Mouse (Mus musculus): ENCODE data around the gene Tfb1m.

Gene Tfb1m

DNA sequence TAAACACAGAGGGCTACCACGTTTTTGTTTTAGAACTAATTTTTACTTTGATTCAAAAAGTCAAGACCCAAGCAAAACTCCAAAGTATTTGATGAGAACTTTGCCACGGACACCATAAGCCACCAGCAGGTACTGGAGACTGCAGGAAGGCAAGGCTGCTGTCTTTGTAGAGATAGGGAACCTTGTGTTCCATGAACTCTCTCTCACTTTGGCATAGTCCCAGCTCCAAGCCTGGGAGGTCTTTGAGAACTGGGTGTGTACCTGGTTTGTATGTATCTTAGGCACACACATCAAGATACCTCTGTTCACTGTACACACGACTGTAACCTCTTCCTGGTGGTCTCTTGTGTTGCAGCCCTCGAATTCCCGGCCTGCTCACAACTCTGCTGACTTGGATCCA, 43.3 kb downstream of the Tfb1m start:
- no peak for DNase-seq (ENCODE audit: low spot score)

DNA sequence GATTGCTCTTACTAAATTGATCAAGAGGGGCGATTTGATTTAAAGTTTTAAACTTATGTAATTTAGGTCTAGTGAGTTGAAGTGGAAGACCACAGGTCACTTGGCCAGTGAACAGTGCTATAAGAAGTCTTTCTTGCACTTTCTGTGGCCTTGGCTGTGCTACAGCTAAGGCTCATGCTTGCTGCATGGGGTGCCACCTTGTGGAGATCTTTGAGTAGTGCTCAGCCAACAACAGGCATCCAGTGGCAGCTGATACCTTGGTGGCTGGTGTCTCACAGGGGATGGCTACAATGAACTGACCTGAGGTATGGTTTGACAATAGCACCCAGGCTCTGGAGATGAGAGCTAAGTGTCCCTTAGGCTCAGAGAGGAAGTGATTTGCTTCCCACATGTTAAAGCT, 47.7 kb downstream of the Tfb1m start:
- DNase-seq (ENCODE audit: low spot score) = peak; percentile 38

DNA sequence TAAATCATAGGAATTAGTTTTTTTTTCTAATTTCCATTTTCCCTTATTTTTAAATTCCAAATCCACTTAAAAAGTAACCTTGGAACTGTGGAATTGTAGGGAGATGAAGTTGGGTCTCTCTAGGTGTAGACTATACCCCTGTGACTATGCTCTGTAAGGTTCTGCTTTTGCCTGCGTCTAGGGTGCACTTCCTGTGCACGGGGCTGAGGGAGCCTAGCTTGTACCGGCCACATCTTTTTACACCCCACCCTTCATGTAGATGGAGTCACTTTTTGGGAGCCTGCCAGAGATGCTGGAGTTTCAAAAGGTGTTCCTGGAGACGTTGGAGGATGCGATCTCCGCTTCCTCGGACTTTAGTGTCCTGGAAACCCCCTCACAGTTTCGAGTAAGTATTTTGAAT, 51.1 kb downstream of the Tfb1m start:
- no peak for DNase-seq (ENCODE audit: low spot score)

DNA sequence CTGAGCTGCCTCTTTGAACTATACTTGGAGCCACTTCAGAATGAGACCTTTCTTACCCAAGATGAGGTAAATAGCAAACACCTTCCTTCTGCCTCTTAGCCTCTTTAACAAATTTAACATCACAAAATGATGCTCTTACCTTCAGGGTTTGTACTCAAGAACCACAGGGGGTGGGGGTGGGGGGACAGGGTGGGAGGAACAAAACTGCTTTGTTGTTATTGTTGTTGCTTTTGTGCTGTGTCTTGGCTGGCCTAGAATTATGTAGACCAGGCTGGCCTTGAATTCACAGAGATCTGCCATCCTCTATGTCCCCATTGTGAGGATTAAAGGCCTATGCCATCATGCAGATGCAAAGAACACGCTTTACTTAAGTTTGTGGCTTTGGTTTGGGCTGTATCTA, 51.9 kb downstream of the Tfb1m start:
- no peak for DNase-seq (ENCODE audit: low spot score)

DNA sequence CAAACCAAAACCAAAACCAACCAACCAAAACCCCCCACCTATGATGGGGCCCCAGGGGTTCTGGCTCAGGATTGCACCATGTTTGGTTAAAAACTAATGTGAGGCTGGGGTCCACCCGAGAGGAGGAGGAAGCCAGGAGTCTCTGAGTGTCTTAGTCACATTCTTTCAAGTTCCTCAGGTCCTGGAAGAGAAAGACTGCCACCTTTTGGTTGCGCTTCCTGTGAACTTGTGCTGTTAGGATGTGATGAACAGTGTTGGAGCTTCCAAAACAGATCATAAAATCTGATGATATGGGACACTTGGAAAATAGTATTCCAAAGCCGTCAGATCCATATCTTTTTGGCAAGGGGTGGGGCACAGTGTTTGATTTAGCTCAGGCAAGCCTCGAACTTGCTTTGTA, 56.6 kb downstream of the Tfb1m start:
- no peak for DNase-seq (ENCODE audit: low spot score)

DNA sequence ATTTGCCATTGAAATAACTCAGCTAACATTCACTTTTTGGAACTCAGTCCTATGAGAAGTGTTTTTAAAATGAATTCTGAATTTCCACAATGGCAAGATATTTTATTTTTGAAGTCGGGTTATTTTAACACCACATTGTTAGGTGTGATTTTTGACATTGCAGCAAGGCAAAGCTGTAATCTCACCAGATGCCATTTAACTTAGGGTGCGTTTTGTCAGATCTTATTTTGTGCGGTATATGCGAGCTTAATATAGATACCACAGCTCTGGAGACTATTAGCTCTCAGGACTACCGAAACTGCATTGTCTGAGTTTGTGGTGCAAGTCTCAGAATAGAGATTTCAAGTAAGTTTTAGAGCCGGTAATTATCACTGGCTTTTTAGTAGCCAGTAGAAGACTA, 57.5 kb downstream of the Tfb1m start:
- DNase-seq (ENCODE audit: low spot score) = no peak

DNA sequence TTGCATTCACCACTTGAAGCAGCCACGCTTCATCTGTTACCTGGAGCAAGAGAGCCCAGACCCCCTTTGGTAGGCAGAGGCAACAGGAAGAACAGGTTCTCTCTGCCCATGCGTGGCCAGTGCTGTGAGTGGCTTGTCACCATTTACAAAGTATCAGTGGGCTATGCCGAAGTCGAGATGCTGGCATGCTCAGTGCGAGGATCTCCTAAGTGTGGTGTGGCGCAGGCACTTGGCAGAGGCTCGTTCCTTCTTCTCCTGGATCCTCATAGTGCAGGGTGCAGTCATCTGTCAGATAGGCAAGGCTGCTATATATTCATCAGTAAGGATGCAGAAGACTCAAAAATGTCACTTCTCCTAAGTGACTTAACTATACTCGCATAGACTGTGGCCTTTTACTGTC, 58.1 kb downstream of the Tfb1m start:
- no peak for DNase-seq (ENCODE audit: low spot score)

DNA sequence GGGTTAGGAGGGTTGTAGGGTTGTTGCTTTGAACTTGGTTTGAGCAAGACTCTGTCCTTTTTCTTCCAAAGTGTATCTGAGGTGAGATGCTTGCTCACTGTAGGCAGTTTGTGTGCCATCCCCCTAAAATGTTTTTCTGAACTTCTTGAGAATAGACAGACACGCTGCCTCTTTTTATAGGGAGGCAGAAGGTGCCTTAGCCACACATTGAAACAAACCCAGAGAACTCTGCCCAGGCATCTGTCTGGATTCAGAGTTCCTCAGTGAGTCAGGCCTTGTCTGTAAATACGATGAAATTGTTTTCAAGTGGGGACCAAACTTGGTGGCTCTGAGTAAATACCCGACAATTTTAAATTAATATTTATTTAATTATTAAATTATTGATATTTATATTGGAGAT, 59.0 kb downstream of the Tfb1m start:
- no peak for DNase-seq (ENCODE audit: low spot score)

DNA sequence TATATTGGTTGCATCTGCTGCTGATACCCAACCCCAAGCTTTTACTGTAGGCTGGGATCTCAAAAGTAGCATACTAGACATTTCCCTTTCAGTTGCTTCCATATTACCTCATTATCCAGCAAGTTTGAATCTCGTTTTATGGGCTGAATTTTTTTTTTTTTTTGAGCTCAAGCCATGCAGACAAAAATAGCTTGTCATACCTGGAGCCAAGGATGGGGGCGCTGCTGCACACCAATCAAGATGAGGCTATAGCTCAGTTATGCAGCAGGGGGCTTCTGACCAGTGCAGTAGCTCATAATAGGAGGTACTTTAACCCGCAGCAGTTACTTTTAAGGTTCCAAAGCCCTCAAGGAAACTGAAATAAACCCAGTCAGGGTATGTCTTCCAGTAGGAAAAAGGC, 59.5 kb downstream of the Tfb1m start:
- DNase-seq (ENCODE audit: low spot score) = no peak

DNA sequence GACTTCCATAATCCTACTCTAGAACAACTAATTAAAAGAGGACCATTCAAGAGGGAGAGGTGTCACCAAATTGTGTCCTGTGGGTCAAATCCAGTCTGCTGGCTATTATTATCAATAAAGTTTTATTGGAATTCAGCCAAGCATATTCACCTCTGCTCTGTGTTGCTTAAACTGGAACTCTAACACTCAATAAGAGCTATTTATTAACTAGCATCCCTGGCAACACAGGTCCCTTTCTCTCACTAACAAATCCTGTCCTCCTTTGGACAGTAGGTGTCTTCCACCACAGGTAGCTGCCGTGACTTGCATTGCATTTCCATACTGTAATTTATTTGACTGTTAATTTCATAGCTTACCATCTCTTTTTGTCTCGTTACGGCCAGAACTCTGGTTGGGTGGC, 61.5 kb downstream of the Tfb1m start:
- no peak for DNase-seq (ENCODE audit: low spot score)

DNA sequence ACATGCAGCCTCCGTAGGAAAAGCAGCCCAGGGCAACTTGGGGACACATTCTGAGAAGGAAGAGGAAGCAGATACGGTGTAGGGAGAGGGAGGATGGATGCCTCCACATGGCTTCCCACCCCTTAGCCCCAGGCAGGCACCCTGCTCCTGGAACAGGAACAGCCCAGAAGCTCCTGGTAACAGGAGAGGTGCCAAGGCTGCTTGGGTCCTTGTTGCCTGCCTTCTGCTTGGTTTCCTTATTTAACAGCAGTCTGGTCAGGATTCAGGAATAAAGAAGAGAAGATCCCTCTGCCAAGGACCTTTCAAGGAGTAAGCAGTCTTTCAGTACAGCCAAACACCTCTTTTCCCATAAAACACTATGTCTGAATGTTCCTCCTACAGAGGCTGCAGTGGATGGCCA, 62.0 kb downstream of the Tfb1m start:
- no peak for DNase-seq (ENCODE audit: low spot score)

DNA sequence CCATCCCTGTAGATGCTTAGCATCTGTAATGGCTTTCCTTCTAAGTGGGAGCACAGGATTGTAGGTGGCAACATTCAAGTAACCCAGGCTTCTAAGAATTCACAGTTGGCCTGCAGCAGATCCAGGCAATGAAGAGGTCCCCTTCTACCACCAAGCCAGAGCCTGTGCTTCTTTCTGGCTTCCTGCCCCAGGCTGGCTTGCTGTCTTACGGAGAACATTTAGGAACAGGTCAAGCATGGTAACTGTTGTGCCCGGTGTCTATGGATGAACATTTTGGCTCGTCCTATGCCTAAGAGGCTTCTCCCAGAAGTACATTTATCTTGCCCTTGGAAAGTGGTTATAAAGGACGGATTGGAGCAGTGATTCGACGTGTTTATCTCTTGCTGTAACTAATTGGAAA, 65.9 kb downstream of the Tfb1m start:
- DNase-seq (ENCODE audit: low spot score) = no peak

DNA sequence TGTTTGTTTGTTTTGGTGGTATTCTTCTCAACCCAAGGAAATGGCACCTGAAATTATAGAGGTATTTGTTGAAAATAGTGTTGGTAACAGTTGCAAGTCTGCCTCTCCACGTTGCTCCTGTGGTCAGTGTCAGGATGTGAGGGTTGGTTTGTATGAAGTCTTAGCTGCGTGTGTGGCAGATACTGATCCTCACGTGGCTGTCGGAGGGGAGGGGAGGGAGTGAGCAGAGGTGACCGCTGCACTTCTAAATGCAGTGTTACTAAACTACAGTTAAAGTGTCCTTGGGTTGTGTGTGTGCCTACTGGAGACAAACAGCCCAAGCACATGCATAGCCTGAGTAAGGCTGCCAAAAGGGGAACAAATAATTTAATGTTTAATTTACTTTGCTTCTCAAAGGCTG, 66.5 kb downstream of the Tfb1m start:
- no peak for DNase-seq (ENCODE audit: low spot score)

DNA sequence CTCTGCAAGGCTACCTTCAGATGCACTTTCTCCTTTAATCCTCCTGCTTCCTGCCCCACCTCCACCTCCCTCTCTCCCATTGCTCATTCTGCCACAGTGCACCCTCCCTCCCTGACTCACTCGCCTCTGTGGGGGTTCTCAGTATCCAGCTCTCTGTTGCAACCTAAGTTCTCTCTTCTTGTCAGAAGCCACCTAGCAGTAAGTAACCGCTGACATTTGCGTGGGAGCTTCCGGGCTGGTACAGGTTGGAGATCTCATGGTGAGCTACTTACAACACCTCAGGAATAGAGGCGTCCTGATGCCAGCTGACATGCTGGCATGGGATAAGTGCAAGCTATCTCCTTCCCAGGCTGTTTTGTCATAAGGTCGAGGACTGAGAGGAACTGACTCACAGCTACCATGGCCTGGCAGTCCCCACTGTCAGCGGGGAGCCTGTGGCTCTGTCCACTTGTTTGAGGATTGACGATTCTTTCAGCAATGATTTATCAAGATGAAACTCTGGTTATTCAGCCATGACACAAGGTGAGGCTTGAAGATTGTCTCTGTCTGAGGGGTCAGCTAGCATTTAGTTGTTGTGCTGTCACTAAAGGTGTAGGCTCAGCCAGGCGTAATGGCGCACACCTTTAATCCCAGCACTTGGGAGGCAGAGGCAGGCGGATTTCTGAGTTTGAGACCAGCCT, 67.2 kb downstream of the Tfb1m start:
- DNase-seq (ENCODE audit: low spot score) = no peak

DNA sequence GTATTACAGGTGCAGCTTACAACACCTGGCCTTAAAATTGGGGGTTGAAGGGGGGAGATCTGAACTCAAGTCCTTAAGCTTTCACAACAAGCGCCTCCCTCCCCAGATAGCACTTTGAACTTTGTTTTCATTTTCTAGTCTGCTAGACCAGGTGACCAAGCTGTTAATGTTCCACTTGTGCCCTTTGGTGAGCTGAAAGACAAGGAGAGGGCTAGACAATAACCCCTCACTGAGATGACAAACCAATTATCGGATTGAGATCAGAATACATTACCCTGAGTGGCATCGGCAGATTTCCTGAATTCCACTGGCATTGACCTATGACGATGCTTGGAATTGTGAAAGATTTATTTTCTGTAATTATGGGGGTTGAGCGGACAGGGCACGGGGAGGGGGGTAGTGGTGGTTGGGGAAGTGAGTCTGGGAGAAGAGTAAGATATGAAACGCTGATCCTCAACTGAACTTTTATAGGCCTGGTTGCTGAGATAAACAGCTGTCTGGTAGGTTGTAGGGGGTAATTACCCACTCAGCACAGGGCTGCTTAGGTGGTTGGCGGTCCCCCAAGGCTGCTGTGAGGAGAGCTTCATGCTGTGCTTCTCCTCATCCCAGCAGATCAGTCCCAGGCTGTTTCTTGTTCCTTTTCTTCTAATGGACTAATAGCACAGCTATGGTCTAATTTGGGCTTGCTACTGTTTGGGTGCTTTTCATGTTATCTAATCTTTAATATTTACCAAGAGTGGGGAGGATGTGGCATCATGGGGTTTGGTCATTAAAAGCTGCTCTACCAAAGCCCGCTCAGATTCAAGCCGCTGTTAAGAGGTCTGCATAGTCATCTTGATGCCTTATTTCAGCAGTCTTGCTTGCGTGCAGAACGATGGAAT, 69.6 kb downstream of the Tfb1m start:
- no peak for DNase-seq (ENCODE audit: low spot score)

DNA sequence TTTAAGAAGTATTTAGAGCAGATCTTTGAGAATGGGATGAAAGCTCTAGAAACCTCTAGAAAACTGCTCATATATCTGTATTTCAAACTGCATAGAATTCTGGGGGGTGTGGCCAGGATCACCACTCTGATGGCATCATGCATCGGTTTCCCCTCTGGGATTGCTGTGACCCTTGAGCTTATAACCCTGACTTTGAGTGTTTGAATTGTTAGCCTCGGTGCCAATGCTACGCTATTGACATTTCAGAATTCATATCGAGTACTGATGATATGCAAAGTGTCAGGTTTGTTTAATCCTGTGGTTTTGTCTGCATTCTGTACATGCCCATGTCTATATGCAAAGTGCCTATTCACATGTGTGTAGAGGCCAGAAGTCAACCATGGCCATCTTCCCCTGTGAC, 70.4 kb downstream of the Tfb1m start:
- no peak for DNase-seq (ENCODE audit: low spot score)

DNA sequence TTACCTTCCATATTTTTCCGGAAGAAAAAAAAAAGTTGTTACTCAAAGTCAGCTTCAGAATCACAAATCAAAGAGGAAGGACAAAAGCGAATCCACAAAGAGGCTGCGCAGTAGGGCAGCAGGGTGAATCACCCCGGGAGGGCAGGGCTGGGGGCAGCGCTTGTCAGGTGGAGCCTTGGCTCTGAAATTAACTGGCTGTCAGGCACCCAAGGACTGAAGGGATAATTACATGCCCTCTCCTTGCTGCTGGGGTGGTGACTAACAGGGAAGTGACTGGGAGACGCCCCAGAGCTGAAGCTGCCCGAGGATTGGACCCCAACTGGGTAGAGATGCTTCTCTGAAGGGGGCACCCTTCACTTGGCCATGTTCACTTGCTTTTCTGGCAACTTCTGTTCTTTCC, 71.7 kb downstream of the Tfb1m start:
- DNase-seq (ENCODE audit: low spot score) = no peak

DNA sequence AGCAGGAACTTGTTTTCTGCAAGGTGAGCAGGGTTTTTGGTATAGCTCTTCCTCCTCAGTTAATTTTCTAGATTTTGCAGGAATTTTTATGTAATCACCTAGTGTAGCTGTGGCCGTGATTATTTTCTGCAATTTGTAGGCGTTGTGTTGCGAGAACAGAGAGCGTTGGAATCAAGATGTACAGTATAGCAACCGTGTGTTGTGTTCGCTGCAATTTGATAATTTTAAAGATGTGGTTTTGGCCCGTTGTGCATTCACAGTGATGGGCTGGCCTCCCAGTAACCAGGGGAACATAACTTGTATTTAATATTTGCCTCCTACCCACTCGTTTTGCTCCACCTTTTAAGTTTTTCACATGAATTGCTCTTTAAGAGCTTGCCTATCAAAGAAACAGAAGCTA, 74.5 kb downstream of the Tfb1m start:
- DNase-seq (ENCODE audit: low spot score) = no peak

DNA sequence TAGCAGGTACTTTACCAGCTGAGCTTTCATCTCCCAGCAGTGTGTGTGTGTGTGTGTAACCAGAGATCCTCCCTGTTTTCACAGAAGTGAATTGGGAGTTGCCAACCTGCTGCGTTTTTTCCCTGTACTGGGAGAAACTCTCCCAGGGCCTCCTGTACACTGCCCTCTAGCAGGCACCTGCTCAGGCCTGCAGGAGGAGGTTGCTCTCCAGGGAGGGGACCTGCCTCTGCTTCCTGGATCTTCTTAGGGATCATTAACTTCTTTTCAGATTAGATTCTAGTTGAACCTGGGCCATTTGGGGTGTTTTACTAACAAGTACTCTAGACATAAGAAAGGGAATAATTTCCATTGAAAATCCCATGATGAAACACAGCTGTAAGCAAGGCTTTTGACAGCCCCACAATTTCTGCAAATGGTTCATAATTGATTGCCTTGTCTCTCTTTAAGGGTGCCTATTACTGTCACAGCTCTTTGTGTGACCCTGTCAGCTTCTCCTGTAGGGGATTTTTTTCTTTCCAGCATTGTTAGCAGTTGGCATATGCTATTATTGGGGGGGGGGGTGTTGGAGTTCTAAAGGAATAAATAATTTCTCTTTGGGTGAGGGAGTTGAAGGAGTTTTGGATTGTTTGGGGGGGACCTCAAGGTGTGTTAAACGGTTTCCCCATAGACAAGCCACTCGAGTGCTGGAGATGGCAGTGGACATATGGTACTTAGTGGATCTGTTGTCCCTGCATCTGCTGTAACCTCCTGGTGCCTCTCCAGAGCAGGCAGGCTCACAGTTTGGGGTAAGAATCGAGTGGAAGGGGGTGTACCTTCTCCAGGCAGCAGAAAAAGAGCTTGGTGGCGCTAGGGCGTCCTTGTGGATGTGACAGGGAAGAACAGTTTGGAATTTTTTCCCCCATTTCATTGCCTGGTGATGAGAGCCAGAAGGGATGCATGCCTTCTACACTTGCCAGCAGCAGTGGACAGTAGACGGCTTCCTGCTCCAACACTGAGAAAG, 75.7 kb downstream of the Tfb1m start:
- DNase-seq (ENCODE audit: low spot score) = no peak

DNA sequence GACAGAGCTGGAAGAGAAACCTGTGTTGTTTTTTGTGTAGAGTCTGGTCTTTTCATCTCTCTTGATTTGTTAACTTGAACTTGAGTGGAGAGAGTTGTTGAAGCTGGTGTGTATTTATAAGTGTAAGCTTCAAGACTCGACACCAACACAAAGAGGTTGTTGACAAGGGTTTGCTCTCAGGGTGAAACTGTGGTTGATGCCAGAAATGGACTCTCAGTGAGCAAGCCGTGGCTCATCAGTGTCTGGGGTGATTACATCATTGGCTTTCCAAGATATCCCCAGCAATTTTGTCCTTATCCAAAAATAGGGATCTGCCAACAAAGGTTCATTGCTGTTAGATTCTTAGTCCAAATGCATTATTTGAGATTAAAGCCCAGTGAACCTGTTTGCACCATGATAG, 81.0 kb downstream of the Tfb1m start:
- no peak for DNase-seq (ENCODE audit: low spot score)

DNA sequence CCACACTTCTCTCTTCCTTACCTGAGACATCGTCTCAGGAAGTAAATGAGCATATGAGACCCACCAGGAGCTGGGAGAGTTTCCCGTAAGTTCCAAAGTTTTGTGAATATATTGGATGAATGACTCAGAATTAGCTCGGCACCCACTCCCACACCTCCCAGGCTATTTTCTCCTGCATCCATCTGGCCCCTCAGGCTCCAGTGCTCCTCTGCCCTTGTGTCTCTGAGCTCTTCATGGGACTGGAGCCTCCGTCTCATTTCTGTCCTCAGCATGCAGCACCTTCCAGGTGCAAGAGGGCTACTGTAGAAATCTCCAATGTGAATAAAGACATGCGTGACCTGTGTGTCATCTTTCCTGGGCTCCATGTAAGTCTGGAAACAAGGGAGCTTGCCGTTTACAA, 85.6 kb downstream of the Tfb1m start:
- DNase-seq (ENCODE audit: low spot score) = no peak
